Mouse (Mus musculus): Measurements from ENCODE around the gene Tph2.

The Tph2 gene

DNA sequence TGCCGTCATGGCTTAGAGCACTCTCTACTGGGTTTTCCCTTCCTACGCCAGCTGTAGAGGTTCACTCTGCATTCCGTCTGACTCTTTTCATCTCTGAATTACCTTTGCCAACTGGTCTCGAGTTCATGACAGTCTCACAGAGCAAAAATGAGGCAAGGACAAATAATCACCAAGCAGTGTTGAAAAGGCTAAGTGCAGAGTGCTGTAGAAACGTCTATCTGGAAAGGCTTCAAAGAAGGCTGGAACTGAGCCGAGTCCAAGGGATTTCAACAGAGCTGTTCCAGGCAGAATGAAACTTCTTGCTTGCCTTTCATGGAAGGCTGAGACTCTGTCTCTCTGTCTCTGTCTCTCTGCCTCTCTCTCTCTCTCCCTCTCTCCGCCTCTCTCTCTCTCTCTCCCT is 47.8 kb downstream of the Tph2 start:
- DNase-seq (ENCODE audit: low spot score in 2 of 2) = no peak

DNA sequence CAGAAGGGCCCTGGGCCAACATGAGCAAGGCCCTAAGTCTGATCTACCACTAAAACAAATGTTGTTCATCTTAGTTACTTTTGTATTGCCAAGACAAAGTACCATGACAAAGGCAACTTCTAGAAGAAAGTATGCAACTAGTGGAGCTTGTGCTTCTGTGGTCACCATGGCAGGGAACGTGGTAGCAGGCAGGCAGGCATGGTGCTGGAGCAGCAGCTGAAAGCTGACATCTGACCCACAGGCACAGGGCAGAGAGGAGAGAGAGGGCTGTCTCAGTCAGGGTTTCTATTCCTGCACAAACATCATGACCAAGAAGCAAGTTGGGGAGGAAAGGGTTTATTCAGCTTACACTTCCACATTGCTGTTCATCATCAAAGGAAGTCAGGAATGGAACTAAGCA is 56.9 kb downstream of the Tph2 start:
- no peak for DNase-seq (ENCODE audit: low spot score in 2 of 2)

DNA sequence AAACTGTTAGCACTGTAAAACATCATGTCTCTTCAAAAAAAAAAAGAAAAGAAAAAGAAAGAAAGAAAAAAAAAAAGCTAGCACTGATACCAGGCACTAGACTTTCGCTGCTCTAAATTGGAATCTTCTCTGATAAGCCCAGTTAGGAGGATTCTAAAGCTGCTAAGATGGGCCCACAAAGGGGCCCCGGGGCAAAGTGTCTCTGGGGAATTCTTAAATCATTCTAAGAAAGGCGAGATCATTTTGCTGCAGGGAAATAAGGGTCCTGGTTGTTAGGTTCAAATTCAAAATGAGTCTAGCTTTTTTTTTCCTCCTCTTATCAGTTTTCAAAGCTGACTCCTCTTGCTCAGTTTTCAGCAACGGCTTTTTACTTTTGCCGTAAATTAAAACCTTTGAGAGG is 59.3 kb downstream of the Tph2 start:
- DNase-seq (ENCODE audit: low spot score in 2 of 2) = no peak

- no peak for DNase-seq (ENCODE audit: low spot score in 2 of 2)
Measured at GRCm38 (mm10) chr10:115125027-115125426, 59.8 kb downstream of the Tph2 start.

DNA sequence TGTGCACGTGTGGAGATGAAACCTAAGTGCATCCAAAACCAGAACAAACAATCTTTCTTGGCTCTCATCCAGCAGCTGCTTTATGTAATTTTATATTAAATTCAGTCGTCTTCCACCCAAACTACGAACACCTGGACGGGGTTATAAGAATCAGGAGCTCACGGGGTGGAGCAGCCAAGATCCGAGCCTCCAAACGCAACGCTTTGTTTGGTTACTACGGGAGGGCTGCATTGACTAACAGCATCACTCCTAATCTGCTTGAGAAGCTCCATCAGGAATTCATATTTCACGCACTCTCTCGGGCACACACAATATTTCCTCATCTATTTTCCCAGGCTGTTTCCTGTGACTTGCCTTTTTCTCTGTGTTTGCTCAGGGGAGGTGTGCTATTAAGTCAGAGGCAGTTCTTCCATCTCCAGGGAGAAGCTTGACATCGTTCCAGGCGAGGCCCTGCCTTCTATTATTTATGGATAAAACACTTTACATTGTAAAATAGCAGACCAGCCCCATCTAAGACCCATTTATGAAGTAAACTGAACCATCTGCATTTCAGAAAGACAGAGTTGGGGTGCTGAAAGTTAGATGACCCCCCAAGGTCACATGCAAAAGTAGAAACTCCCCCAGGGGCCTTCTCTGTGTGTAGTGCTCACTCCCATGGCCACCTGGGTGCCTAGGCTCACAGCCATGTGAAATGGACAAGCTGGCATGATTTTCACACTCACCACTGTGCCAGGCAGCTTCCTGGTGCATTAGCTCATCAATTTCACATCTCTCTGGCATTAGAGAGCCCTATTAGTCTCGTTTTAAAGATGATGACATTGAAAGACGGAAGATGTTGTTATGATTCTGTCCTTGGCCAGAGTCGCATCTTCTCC is 76.9 kb downstream of the Tph2 start:
- no peak for DNase-seq (ENCODE audit: low spot score in 2 of 2)

DNA sequence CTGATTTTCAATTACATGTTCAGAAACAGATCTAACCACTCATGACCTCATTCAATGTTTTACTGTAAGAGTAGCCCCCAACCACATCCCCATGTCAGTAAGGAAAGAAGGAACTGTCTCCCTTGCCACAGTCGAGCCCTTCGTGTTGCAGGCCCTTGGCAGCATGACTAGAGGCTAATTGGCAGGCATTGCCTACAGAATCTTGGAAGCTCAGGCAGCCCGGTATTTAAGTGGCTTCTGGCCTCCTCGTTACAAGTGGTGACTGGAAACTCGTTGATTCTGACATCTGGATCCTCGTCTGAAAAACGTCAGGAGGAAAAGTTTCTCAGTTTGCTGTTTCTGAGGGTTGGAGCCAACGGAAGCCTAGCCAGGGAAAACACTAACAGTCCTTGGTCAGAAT is 80.6 kb downstream of the Tph2 start:
- no peak for DNase-seq (ENCODE audit: low spot score in 2 of 2)

DNA sequence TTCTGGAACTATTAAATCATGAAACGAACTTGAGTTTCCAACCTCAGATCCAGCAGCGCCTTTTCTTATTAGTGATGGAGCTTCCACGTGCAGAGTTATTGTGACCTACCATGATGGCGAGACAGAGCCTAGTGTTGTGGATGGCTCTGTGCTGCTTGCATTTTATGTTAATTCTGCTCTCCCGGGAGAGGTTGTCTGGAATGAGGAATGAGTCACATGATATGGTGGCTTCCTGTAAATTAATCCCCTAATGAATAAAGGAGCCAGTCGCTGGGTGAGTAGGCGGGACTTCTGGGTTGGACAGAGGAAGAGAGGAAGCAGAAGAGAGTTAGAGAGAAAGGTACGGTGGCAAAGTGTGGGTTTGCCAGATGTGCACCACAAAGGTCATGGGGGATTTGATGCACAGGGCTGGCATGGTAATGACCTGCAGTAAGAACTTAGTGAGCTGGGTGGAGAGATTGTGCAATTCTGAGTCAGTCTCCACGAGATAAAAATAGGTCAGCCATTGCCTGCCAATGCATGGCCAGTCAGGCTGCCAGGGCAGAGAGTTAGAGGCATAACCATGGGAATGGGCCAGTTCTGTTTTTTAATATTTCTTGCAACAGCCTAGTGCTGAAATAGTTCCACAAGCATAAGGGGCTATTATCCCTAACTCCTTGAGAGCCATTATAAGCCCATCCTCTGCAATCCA is 84.8 kb downstream of the Tph2 start:
- DNase-seq (ENCODE audit: low spot score in 2 of 2) = no peak

GRCm38 (mm10) chr10:115097163-115097562 is 87.7 kb downstream of the Tph2 start:
- DNase-seq (ENCODE audit: low spot score in 2 of 2) = peak in 1 of 2 experiments; percentile 5

GRCm38 (mm10) chr10:115096191-115096590 is 88.6 kb downstream of the Tph2 start:
- DNase-seq (ENCODE audit: low spot score in 2 of 2) = no peak

- DNase-seq (ENCODE audit: low spot score in 2 of 2) = no peak
Measured at GRCm38 (mm10) chr10:115078232-115078631, 106.6 kb downstream of the Tph2 start.

- no peak for DNase-seq (ENCODE audit: low spot score in 2 of 2)
Measured at GRCm38 (mm10) chr10:115069123-115069911, 115.5 kb downstream of the Tph2 start.

DNA sequence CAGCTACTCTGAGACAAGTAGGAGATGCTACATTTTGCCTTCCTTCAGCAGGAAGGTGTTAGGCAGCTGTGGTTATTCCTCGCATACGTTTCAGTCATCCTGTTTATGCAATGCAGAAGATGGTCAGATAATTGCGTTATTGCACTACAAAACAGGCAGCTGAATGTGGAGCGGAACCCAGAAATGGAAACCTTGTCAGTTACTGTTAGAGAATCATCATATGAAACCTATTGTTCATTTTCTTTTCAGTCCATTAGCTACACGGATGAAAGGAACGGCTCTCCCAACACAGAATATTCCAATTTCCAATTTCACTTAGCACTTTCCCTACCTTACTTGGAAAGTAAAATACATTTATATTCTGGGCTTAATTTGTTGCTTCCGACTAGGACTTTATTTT is 120.9 kb downstream of the Tph2 start:
- no peak for DNase-seq (ENCODE audit: low spot score in 2 of 2)

DNA sequence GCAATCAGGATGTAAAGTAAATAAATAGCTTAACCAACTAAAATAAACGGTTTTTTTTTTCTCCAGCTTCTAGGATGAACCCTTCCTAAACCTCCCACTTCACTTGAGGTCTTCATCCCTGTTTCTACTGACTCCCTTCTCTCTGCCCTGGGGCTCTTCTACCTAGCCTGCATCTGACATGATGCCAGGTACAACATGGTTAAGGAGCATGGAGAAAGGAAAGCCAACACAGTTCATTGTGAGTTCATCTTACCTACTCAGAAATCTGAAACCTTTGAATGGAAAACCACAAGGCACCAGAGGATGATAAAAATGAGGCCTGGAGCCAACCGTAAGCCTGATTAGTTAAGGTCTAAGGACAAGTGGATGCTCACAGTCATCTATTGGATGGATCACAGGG is 123.3 kb downstream of the Tph2 start:
- no peak for DNase-seq (ENCODE audit: low spot score in 2 of 2)

DNA sequence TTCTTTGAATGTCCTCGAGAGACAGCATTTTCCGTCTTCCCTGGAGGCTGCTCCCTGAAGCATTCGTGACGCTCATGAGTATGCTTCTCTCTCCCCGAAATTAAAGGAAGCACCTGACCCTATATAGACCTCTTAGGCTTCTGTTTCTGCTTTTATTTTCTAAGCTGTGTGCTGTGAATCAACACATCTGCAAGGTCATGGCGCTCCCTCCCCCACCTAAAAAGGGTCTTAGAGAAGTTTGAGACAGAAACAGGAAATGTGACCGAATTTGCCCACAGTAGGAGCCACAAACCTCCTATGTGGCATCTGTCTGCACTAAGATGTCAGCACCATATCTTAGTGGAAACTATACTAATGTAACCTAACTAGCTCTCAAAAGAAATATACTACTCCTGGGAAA is 124.1 kb downstream of the Tph2 start:
- DNase-seq (ENCODE audit: low spot score in 2 of 2) = no peak

DNA sequence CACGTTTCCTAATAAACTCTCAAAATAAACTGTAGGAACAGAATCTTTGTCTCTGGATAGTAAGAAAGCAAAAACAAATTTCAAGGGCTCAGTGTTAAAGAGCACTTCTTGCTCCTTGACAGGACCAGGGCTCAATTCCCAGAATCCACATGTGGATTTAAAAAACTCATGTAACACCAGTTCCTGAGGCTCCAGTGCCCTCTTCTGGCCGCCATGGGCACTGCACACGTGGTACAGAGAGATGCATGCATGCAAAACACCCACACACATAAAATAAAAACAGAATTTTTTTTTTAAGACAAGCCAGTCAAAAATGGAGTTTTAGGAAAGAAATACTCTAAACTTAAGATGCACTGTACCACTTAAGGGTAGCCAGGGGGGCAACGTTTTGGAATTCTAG is 133.2 kb downstream of the Tph2 start:
- DNase-seq (ENCODE audit: low spot score in 2 of 2) = no peak

GRCm38 (mm10) chr10:115050674-115051073 is 134.1 kb downstream of the Tph2 start:
- no peak for DNase-seq (ENCODE audit: low spot score in 2 of 2)

DNA sequence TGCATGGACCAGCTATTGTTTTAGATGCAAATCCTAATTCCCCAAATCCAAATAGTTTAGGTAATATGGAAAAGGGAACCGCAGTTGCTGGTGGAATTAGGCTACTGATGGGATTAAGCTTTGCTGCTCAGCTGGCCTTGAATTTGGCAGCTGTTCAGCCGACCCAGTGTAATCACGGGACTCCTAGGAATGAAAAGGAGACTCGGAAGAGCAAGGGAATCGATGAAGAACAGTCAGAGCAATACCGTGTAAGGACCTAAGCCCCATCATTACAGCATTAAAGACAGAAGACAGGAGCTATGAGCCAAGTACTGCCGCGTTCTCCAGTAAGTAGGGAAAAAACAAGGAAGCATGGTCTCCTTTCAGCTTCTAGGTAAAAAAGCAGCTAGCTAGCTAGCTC is 134.6 kb downstream of the Tph2 start:
- DNase-seq (ENCODE audit: low spot score in 2 of 2) = no peak

- no peak for DNase-seq (ENCODE audit: low spot score in 2 of 2)
Measured at GRCm38 (mm10) chr10:115048565-115048964, 136.3 kb downstream of the Tph2 start.

GRCm38 (mm10) chr10:115035748-115036147 is 149.1 kb downstream of the Tph2 start:
- no peak for DNase-seq (ENCODE audit: low spot score in 2 of 2)

Data from thymus, postnatal 10 days (tissue).